Mouse (Mus musculus) neural tube, embryonic 15.5 days (tissue): ENCODE results near the gene Khdc1a. TPM values are rescaled to one million over a fixed set of nuclear protein-coding genes. Genes with fewer than 3 reads are reported as not detected.
"Not testable (repeated sequence)": the region's sequence is repeated elsewhere in the genome, so short reads cannot be mapped to it uniquely, and the experiment has no call there.

Experiments used
- ATAC-seq: fragments of 200-750 bp; cut with Nextera tagmentation; 2 replicates; pipeline ENCODE4 v1.8.0; 2017; ENCODE audit warnings: mild to moderate bottlenecking, moderate TSS enrichment, moderate library complexity; ENCODE audit not compliant: low FRiP score
- H3K27ac ChIP-seq: fragments of 300-500 bp; sonication (generic); replicated peaks from 2 replicates; pipeline ENCODE4 v1.5.1; 2015; ENCODE audit warnings: mild to moderate bottlenecking, inconsistent platforms
- H3K27me3 ChIP-seq: fragments of 300-500 bp; sonication (generic); replicated peaks from 2 replicates; pipeline ENCODE4 v1.6.1; 2015; ENCODE audit warnings: inconsistent platforms
- H3K36me3 ChIP-seq: fragments of 300-500 bp; sonication (generic); 2 replicates; pipeline ENCODE4 v1.6.1; 2015; ENCODE audit warnings: inconsistent platforms
- H3K4me1 ChIP-seq: fragments of 300-500 bp; sonication (generic); 2 replicates; pipeline ENCODE4 v1.6.1; 2015; ENCODE audit warnings: inconsistent platforms
- H3K4me2 ChIP-seq: fragments of 300-500 bp; sonication (generic); 2 replicates; pipeline ENCODE4 v1.6.1; 2015; ENCODE audit warnings: inconsistent platforms, mild to moderate bottlenecking, moderate library complexity
- H3K4me3 ChIP-seq: fragments of 300-500 bp; sonication (generic); replicated peaks from 2 replicates; pipeline ENCODE4 v1.5.1; 2015; ENCODE audit warnings: mild to moderate bottlenecking, inconsistent platforms
- H3K9ac ChIP-seq: fragments of 300-500 bp; sonication (generic); replicated peaks from 2 replicates; pipeline ENCODE4 v1.6.1; 2015; ENCODE audit warnings: mild to moderate bottlenecking, inconsistent platforms
- H3K9me3 ChIP-seq: fragments of 300-500 bp; sonication (generic); replicated peaks from 2 replicates; pipeline ENCODE4 v1.6.1; 2016; ENCODE audit warnings: inconsistent platforms
- WGBS: fragments of 180-500 bp; shearing (Covaris S2); methylation state at CpG from one replicate; pipeline ENCODE4 v1.1.7; 2015; ENCODE audit warnings: mixed read lengths; 5-methylcytosine and 5-hydroxymethylcytosine counted together
- polyA plus RNA-seq: library from polyadenylated mRNA; unstranded; fragments of >200 nt; fragmentation: Nextera tagmentation; extraction: Ambion mirVana; gene quantifications from 2 replicates; pipeline ENCODE4 v1.2.1, GENCODE M21; 2015

The Khdc1a gene
- 2.2 TPM in 1 of 2 replicates, not detected in the other for polyA plus RNA-seq

GRCm38 (mm10) chr1:21349341-21349740 lies at the start of gene Khdc1a:
TSS of gene Khdc1a (plus strand) at chr1:21349641.
- no peak for ATAC-seq
- H3K4me1 ChIP-seq, result no peaks in the 10 kb centered on the region
- H3K4me2 ChIP-seq, result no peak within 1 kb of the TSS
- no peak within 1 kb of the TSS for H3K27ac ChIP-seq
- H3K4me3 ChIP-seq, result no peak within 1 kb of the TSS
- WGBS, result 85% methylated on average over 2 of the region's 2 CpGs
- H3K9me3 ChIP-seq, result no peaks in the 10 kb centered on the region
- H3K9ac ChIP-seq, result no peak within 1 kb of the TSS
- no peaks in the 10 kb centered on the region for H3K36me3 ChIP-seq
- no peaks in the 10 kb centered on the region for H3K27me3 ChIP-seq

GRCm38 (mm10) chr1:21299826-21300225 lies 49.6 kb upstream of the Khdc1a start:
- H3K27me3 ChIP-seq, result no peaks in the 10 kb centered on the region
- no peaks in the 10 kb centered on the region for H3K4me1 ChIP-seq
- no peak for ATAC-seq
- H3K4me2 ChIP-seq, result no peak overlapping the region
- H3K4me3 ChIP-seq, result no peak overlapping the region
- no peak overlapping the region for H3K9ac ChIP-seq
- no peaks in the 10 kb centered on the region for H3K9me3 ChIP-seq
- no peaks in the 10 kb centered on the region for H3K36me3 ChIP-seq
- no peak overlapping the region for H3K27ac ChIP-seq
- WGBS, result 64% methylated on average over 3 of the region's 3 CpGs

GRCm38 (mm10) chr1:21301686-21302085 lies 47.8 kb upstream of the Khdc1a start:
- H3K9ac ChIP-seq, result no peak overlapping the region
- no peak overlapping the region for H3K4me2 ChIP-seq
- ATAC-seq, result no peak
- H3K9me3 ChIP-seq, result no peaks in the 10 kb centered on the region
- H3K27me3 ChIP-seq, result no peaks in the 10 kb centered on the region
- no peak overlapping the region for H3K27ac ChIP-seq
- no peak overlapping the region for H3K4me3 ChIP-seq
- no peaks in the 10 kb centered on the region for H3K36me3 ChIP-seq
- 86% methylated on average over 3 of the region's 3 CpGs for WGBS
- H3K4me1 ChIP-seq, result no peaks in the 10 kb centered on the region

- no peak for ATAC-seq
These were observed 45.3 kb upstream of the Khdc1a start for GRCm38 (mm10) chr1:21304174-21304573.

GRCm38 (mm10) chr1:21304646-21305045 lies 44.8 kb upstream of the Khdc1a start:
- Histone ChIP-seq H3K27ac (no peak overlapping the region), H3K9ac (no peak overlapping the region), H3K27me3 (no peaks in the 10 kb centered on the region), H3K9me3 (no peaks in the 10 kb centered on the region), H3K4me1 (no peaks in the 10 kb centered on the region), H3K36me3 (no peaks in the 10 kb centered on the region), H3K4me3 (no peak overlapping the region), H3K4me2 (no peak overlapping the region)
- 85% methylated on average over 4 of the region's 4 CpGs for WGBS
- ATAC-seq, result no peak

More at GRCm38 (mm10) chr1:21304174-21304573, 45.3 kb upstream of the Khdc1a start:
- Histone ChIP-seq H3K27me3 (no peaks in the 10 kb centered on the region), H3K9me3 (no peaks in the 10 kb centered on the region), H3K4me1 (no peaks in the 10 kb centered on the region), H3K4me3 (no peak overlapping the region), H3K27ac (no peak overlapping the region), H3K9ac (no peak overlapping the region), H3K36me3 (no peaks in the 10 kb centered on the region), H3K4me2 (no peak overlapping the region)
- WGBS, result 78% methylated on average over 3 of the region's 3 CpGs

GRCm38 (mm10) chr1:21305443-21305842 lies 44.0 kb upstream of the Khdc1a start:
- no peak for ATAC-seq
- no peaks in the 10 kb centered on the region for H3K36me3 ChIP-seq
- no peaks in the 10 kb centered on the region for H3K4me1 ChIP-seq
- H3K9ac ChIP-seq, result no peak overlapping the region
- H3K27ac ChIP-seq, result no peak overlapping the region
- WGBS, result 96% methylated on average over 3 of the region's 3 CpGs
- no peaks in the 10 kb centered on the region for H3K27me3 ChIP-seq
- H3K4me3 ChIP-seq, result no peak overlapping the region
- no peak overlapping the region for H3K4me2 ChIP-seq
- no peaks in the 10 kb centered on the region for H3K9me3 ChIP-seq

GRCm38 (mm10) chr1:21314336-21314735 lies 35.1 kb upstream of the Khdc1a start:
- H3K9me3 ChIP-seq, result no peaks in the 10 kb centered on the region
- H3K4me1 ChIP-seq, result no peaks in the 10 kb centered on the region
- H3K4me2 ChIP-seq, result no peak overlapping the region
- 91% methylated on average over 2 of the region's 2 CpGs for WGBS
- no peaks in the 10 kb centered on the region for H3K36me3 ChIP-seq
- no peaks in the 10 kb centered on the region for H3K27me3 ChIP-seq
- H3K9ac ChIP-seq, result no peak overlapping the region
- no peak for ATAC-seq
- H3K27ac ChIP-seq, result no peak overlapping the region
- no peak overlapping the region for H3K4me3 ChIP-seq

GRCm38 (mm10) chr1:21315756-21316155 lies 33.7 kb upstream of the Khdc1a start:
- H3K9me3 ChIP-seq, result no peaks in the 10 kb centered on the region
- no peaks in the 10 kb centered on the region for H3K36me3 ChIP-seq
- no peak overlapping the region for H3K27ac ChIP-seq
- no peak overlapping the region for H3K9ac ChIP-seq
- H3K27me3 ChIP-seq, result no peaks in the 10 kb centered on the region
- WGBS, result 96% methylated on average over 2 of the region's 2 CpGs
- no peaks in the 10 kb centered on the region for H3K4me1 ChIP-seq
- no peak overlapping the region for H3K4me3 ChIP-seq
- no peak for ATAC-seq
- H3K4me2 ChIP-seq, result no peak overlapping the region

- no peaks in the 10 kb centered on the region for H3K4me1 ChIP-seq
- no peak for ATAC-seq
- no peak overlapping the region for H3K4me2 ChIP-seq
- H3K36me3 ChIP-seq, result no peaks in the 10 kb centered on the region
- no peak overlapping the region for H3K27ac ChIP-seq
- H3K4me3 ChIP-seq, result no peak overlapping the region
- no peaks in the 10 kb centered on the region for H3K27me3 ChIP-seq
- 86% methylated on average over 2 of the region's 2 CpGs for WGBS
- no peaks in the 10 kb centered on the region for H3K9me3 ChIP-seq
- H3K9ac ChIP-seq, result no peak overlapping the region
These were observed 33.1 kb upstream of the Khdc1a start for GRCm38 (mm10) chr1:21316305-21316704.

GRCm38 (mm10) chr1:21318202-21318601 lies 31.2 kb upstream of the Khdc1a start:
- Histone ChIP-seq H3K27me3 (no peaks in the 10 kb centered on the region), H3K4me3 (no peak overlapping the region)

GRCm38 (mm10) chr1:21320271-21320670 lies 29.2 kb upstream of the Khdc1a start:
- H3K4me3 ChIP-seq, ATAC-seq, H3K36me3 ChIP-seq, H3K4me1 ChIP-seq, H3K27me3 ChIP-seq, H3K9me3 ChIP-seq, H3K4me2 ChIP-seq, H3K9ac ChIP-seq, H3K27ac ChIP-seq: not testable (repeated sequence)
- 94% methylated on average over 5 of the region's 5 CpGs for WGBS

More at GRCm38 (mm10) chr1:21318202-21318601, 31.2 kb upstream of the Khdc1a start:
- no peak overlapping the region for H3K9ac ChIP-seq
- no peaks in the 10 kb centered on the region for H3K36me3 ChIP-seq
- no peaks in the 10 kb centered on the region for H3K9me3 ChIP-seq
- no peak overlapping the region for H3K4me2 ChIP-seq
- no peaks in the 10 kb centered on the region for H3K4me1 ChIP-seq
- H3K27ac ChIP-seq, result no peak overlapping the region
- ATAC-seq, result no peak

GRCm38 (mm10) chr1:21321656-21322055 lies 27.8 kb upstream of the Khdc1a start:
- H3K9ac ChIP-seq, result no peak overlapping the region
- H3K27me3 ChIP-seq, result no peaks in the 10 kb centered on the region
- 97% methylated on average over 1 of the region's 1 CpGs for WGBS
- no peak overlapping the region for H3K4me3 ChIP-seq
- no peak overlapping the region for H3K4me2 ChIP-seq
- H3K27ac ChIP-seq, result no peak overlapping the region
- no peaks in the 10 kb centered on the region for H3K9me3 ChIP-seq
- H3K4me1 ChIP-seq, result peaks cover 6% of the 10 kb centered on the region; the same call in 1 of the 2 replicates
- no peaks in the 10 kb centered on the region for H3K36me3 ChIP-seq
- no peak for ATAC-seq
